Mouse (Mus musculus): ENCODE data around the gene Mindy4b-ps. TPM values are rescaled to one million over a fixed set of nuclear protein-coding genes. Genes with fewer than 3 reads are reported as not detected.
A peak's percentile ranks its signal among the peaks of the same experiment; 100 is the strongest.

Gene Mindy4b-ps
- polyA plus RNA-seq, 1 experiment from 2014 or later: not detected

DNA sequence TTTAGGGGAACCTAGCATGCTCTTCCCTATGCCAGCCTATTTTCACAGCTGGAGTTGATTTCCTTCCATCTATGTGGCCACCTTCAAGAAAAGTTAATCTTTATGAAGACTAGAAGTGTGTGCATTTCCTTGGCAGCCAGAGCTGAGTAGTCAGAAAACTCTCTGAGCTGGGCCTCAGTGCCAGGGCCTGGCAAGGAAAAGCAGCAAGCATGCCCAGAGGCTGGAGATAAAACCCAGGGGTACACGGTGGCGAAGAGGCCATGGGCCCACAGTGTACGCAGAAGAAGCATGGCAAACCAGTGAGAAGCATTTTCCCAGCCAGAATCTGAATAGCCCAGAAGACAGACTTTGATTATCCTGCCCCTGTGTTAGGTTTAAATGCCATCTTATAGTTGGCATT is 7.9 kb downstream of the Mindy4b-ps start:
- H3K27ac ChIP-seq: no peak overlapping the region
- H3K9me3 ChIP-seq: no peaks in the 10 kb centered on the region
- peaks cover 18% of the 10 kb centered on the region for H3K4me1 ChIP-seq
- no peak overlapping the region for H3K4me2 ChIP-seq
- no peak for ATAC-seq (ENCODE audit: insufficient number of reproducible peaks, insufficient read depth, low FRiP score, low TSS enrichment, low read depth)
- H3K4me3 ChIP-seq: no peak overlapping the region
- no peaks in the 10 kb centered on the region for H3K36me3 ChIP-seq
- WGBS: 75% methylated on average over 3 of the region's 3 CpGs
- H3K9ac ChIP-seq: no peak overlapping the region
- H3K27me3 ChIP-seq: no peaks in the 10 kb centered on the region

DNA sequence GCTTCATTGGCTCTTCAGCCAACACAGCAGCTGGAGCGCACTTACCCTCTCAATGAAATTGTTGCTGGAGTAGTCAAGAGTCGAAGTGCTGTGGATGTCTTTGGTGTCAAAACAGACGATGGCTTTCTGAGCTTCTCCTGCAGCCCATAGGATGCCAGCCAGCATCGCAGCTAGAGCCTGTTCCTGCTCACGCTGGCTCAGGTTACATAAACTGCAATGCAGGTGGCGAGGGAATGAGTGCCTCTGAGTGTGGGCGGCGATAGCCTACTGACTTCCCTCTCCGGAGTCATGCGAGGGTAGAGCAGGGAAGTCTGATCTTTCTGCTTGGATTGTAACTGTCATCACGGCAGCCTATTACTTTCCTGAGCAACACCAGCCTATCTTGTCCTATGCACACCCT is 11.8 kb downstream of the Mindy4b-ps start:
- H3K9me3 ChIP-seq: no peaks in the 10 kb centered on the region
- peaks cover 12% of the 10 kb centered on the region for H3K4me1 ChIP-seq
- no peak overlapping the region for H3K9ac ChIP-seq
- no peak for ATAC-seq (ENCODE audit: insufficient number of reproducible peaks, insufficient read depth, low FRiP score, low TSS enrichment, low read depth)
- no peak overlapping the region for H3K4me3 ChIP-seq
- H3K27ac ChIP-seq: no peak overlapping the region; the same call in 1 of the 2 replicates
- 37% methylated on average over 11 of the region's 11 CpGs for WGBS
- no peaks in the 10 kb centered on the region for H3K36me3 ChIP-seq
- H3K4me2 ChIP-seq: peak overlapping the region; percentile 26; the same call in 1 of the 2 replicates
- H3K27me3 ChIP-seq: no peaks in the 10 kb centered on the region

DNA sequence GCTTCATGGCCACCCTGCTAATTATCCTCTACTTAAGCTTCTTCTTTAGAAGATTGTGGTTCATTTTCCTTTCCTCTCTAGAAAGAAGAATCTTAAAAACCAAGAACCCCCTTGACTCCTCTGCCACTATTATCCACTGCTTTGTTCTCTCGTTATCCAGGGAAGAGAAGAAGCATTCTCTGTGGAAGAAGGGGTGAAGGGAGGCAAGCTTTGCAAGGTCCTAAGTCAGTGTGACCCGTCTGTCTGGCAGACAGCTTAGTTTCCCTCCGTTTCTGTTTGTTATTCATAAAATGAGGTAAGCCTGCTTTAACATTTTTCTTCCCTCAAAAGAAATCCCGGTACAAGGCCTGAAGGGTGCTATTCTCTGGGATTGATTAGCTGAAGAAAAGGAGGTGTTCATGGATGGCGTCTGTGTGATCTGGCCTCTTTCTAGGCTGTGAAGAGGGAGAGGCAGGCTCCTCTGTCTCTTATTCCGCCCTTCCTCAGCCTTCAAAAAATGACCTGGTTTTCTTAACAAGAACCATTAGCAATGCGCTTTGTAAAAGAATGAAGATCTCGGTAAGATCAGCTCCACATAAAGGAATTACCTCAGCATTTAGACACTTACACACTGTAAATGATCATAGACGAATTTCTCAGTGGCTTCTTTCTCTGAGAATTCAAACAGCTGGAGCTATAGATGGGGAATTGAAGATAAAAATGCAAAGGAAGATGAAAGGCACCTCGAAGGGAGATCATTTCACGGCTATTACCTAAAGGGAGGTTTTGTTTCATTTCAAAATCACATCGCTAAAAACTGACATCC is 12.8 kb downstream of the Mindy4b-ps start:
- peaks cover 12% of the 10 kb centered on the region for H3K4me1 ChIP-seq
- no peaks in the 10 kb centered on the region for H3K27me3 ChIP-seq
- H3K9me3 ChIP-seq: no peaks in the 10 kb centered on the region
- H3K36me3 ChIP-seq: no peaks in the 10 kb centered on the region
- H3K27ac ChIP-seq: no peak overlapping the region
- H3K9ac ChIP-seq: no peak overlapping the region
- no peak overlapping the region for H3K4me3 ChIP-seq
- 27% methylated on average over 12 of the region's 12 CpGs for WGBS
- no peak overlapping the region for H3K4me2 ChIP-seq
- no peak for ATAC-seq (ENCODE audit: insufficient number of reproducible peaks, insufficient read depth, low FRiP score, low TSS enrichment, low read depth)

DNA sequence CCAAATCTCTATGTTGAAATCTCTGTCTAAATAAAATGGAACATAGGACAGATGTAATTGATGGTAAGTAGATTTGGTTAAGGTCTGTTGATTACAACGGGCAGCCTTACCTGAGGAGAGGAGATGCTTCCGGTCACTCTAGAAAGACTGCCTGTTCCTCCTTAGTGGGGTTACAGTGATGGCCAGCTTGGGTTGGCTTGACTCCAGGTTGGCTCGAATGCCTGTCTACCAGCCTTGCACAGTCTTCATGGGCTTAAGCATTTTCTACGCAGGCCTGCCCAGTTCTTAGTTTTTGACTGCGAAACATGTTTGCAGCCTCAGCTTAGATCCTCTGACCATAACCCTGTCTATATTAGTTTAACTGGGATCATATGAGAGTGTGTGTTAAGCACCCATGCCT is 13.5 kb downstream of the Mindy4b-ps start:
- H3K4me1 ChIP-seq: peaks cover 12% of the 10 kb centered on the region
- H3K36me3 ChIP-seq: no peaks in the 10 kb centered on the region
- H3K27ac ChIP-seq: no peak overlapping the region
- 85% methylated on average over 5 of the region's 5 CpGs for WGBS
- no peak for ATAC-seq (ENCODE audit: insufficient number of reproducible peaks, insufficient read depth, low FRiP score, low TSS enrichment, low read depth)
- H3K9me3 ChIP-seq: no peaks in the 10 kb centered on the region
- no peak overlapping the region for H3K4me3 ChIP-seq
- no peaks in the 10 kb centered on the region for H3K27me3 ChIP-seq
- no peak overlapping the region for H3K4me2 ChIP-seq
- H3K9ac ChIP-seq: no peak overlapping the region

DNA sequence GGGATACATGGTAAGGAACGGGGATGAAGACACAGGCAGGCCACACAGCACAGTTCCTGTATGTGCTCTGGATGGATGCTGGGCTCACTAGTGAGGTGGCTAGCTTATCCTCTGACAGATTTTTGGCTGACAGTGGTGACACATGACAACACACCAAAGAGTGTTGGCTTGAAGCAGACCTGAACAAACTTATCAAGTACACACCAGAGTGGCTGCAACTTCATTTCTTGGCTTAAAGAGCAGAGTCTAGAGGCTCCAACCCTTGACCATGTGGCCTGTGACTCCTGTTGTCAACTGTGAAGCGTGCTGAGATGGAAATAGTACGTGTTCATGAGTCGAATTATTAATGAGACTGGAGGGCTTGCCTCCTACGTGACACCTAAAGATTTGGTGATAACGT is 17.4 kb downstream of the Mindy4b-ps start:
- H3K9ac ChIP-seq: no peak overlapping the region
- H3K27me3 ChIP-seq: no peaks in the 10 kb centered on the region
- H3K36me3 ChIP-seq: no peaks in the 10 kb centered on the region
- no peak overlapping the region for H3K4me2 ChIP-seq
- ATAC-seq (ENCODE audit: insufficient number of reproducible peaks, insufficient read depth, low FRiP score, low TSS enrichment, low read depth): no peak
- 0 out of 2 replicates have a peak, but pooled peaks cover 2% of the 10 kb centered on the region for H3K4me1 ChIP-seq
- no peak overlapping the region for H3K27ac ChIP-seq
- H3K9me3 ChIP-seq: no peaks in the 10 kb centered on the region
- WGBS: 89% methylated on average over 6 of the region's 6 CpGs
- H3K4me3 ChIP-seq: no peak overlapping the region

DNA sequence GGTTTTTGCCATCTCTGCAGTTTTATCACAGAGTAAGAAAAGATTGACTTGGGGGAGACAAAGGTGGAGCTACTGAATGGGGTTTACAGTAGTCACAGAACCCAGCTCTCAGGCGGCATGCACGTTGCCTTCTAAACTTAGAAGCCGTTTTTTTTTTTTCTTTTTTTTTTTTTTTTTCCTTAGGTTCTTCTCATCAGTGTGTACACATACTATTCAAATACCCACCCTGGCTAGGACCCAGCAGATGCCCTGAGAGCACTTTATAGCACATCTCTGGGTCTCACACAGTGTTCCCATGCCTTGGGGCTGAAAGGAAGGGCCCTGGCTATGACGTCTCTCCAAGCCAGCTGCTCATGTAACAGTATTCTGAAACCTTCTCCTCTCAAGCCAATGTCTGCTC is 23.4 kb downstream of the Mindy4b-ps start:
- Histone ChIP-seq H3K27ac (no peak overlapping the region), H3K27me3 (no peaks in the 10 kb centered on the region), H3K4me3 (no peak overlapping the region), H3K9me3 (no peaks in the 10 kb centered on the region), H3K9ac (no peak overlapping the region), H3K4me2 (no peak overlapping the region), H3K4me1 (no peaks in the 10 kb centered on the region), H3K36me3 (no peaks in the 10 kb centered on the region)
- ATAC-seq (ENCODE audit: insufficient number of reproducible peaks, insufficient read depth, low FRiP score, low TSS enrichment, low read depth): no peak
- 73% methylated on average over 4 of the region's 4 CpGs for WGBS

DNA sequence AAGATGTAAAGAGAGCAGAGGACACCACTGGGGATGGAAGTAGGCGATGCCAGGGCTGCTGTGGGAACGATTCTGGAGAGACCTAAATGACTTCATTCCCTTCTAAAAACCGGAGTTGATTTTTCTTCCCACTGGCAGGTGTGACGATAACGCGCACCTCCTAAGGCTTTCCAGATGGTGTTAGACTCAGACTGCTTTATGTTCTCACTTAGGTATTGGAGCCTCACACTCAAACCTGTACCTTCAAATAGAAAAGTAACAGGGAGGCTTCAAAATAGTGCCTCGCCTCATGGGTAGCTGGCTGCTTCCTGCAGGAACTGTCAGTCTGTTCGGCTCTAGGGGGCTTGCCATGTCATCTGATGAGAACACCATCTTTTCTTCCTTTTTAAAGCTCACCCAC is 23.9 kb downstream of the Mindy4b-ps start:
- H3K27ac ChIP-seq: no peak overlapping the region
- H3K27me3 ChIP-seq: no peaks in the 10 kb centered on the region
- H3K4me3 ChIP-seq: no peak overlapping the region
- H3K4me1 ChIP-seq: no peaks in the 10 kb centered on the region
- H3K9ac ChIP-seq: no peak overlapping the region
- no peaks in the 10 kb centered on the region for H3K36me3 ChIP-seq
- no peaks in the 10 kb centered on the region for H3K9me3 ChIP-seq
- no peak overlapping the region for H3K4me2 ChIP-seq
- no peak for ATAC-seq (ENCODE audit: insufficient number of reproducible peaks, insufficient read depth, low FRiP score, low TSS enrichment, low read depth)
- WGBS: 69% methylated on average over 8 of the region's 8 CpGs

DNA sequence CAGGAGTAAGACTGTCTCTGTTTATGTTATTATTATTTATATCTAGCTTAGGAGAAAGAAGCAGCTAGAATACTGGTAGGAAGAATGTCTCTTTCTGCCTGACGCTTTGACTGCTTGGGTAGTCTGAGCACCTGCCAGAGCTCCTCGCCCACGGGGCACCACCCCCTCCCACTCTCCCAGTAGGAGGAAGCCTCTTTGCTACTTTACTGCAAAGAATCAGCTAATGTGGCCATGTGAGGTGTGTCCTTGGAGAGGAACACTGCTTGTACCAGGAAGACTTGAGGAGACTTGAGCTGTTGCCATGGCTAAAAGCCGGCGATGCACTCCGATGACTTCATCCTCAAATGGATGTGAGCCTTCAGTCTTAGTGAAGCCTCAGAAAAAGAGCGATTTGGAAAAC is 32.6 kb downstream of the Mindy4b-ps start:
- Histone ChIP-seq H3K36me3 (no peaks in the 10 kb centered on the region), H3K9me3 (no peaks in the 10 kb centered on the region), H3K27ac (no peak overlapping the region), H3K4me3 (no peak overlapping the region), H3K27me3 (0 out of 2 replicates have a peak, but pooled peaks cover 5% of the 10 kb centered on the region), H3K4me1 (0 out of 2 replicates have a peak, but pooled peaks cover 4% of the 10 kb centered on the region), H3K9ac (no peak overlapping the region), H3K4me2 (no peak overlapping the region)
- WGBS: 78% methylated on average over 7 of the region's 7 CpGs
- no peak for ATAC-seq (ENCODE audit: insufficient number of reproducible peaks, insufficient read depth, low FRiP score, low TSS enrichment, low read depth)

DNA sequence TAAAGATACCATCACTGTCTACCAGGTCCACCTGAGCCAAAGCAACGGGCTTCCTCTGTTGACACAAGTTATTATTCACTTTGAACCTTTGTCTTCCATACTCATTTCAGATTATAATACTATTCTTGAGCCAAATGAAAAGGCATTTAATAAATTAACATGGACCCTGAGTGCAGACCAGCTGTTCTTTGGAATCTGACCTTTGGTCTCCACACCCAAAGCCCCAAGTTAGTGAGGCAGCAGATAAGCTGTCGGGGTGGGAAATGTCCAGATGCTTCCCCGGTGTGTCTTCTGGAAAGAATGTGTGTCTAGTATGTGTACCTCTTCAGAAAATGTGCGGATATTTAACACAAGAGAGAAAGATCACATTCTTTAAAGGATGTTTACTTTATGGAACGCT is 33.1 kb downstream of the Mindy4b-ps start:
- H3K4me1 ChIP-seq: 0 out of 2 replicates have a peak, but pooled peaks cover 4% of the 10 kb centered on the region
- WGBS: 72% methylated on average over 5 of the region's 5 CpGs
- no peak overlapping the region for H3K4me3 ChIP-seq
- no peak overlapping the region for H3K27ac ChIP-seq
- no peak overlapping the region for H3K9ac ChIP-seq
- no peaks in the 10 kb centered on the region for H3K36me3 ChIP-seq
- H3K9me3 ChIP-seq: no peaks in the 10 kb centered on the region
- H3K4me2 ChIP-seq: no peak overlapping the region
- H3K27me3 ChIP-seq: 0 out of 2 replicates have a peak, but pooled peaks cover 5% of the 10 kb centered on the region
- ATAC-seq (ENCODE audit: insufficient number of reproducible peaks, insufficient read depth, low FRiP score, low TSS enrichment, low read depth): no peak

DNA sequence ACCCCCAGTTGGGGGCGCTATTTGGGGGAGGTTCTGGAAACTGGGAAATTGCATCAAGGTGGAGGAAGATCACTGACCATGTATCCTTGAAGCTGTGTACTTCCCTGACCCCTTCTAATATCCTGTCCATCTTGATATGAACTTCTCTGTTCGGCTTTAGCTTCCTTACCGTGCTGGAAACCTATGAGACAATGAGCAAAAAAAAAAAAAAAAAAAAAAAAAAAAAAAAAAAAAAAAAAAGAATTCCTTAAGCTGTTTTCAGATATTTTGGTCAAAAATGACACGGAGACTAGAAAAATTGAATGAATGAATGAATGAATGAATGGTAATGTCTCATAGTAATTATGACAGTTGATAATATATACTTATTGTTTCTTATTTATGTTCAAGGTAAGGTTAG is 35.6 kb downstream of the Mindy4b-ps start:
- Histone ChIP-seq H3K9me3 (no peaks in the 10 kb centered on the region), H3K4me1 (0 out of 2 replicates have a peak, but pooled peaks cover 4% of the 10 kb centered on the region), H3K27me3 (0 out of 2 replicates have a peak, but pooled peaks cover 5% of the 10 kb centered on the region), H3K36me3 (no peaks in the 10 kb centered on the region), H3K4me3 (no peak overlapping the region), H3K27ac (no peak overlapping the region), H3K4me2 (no peak overlapping the region), H3K9ac (no peak overlapping the region)
- no peak for ATAC-seq (ENCODE audit: insufficient number of reproducible peaks, insufficient read depth, low FRiP score, low TSS enrichment, low read depth)
- 74% methylated on average over 4 of the region's 4 CpGs for WGBS

DNA sequence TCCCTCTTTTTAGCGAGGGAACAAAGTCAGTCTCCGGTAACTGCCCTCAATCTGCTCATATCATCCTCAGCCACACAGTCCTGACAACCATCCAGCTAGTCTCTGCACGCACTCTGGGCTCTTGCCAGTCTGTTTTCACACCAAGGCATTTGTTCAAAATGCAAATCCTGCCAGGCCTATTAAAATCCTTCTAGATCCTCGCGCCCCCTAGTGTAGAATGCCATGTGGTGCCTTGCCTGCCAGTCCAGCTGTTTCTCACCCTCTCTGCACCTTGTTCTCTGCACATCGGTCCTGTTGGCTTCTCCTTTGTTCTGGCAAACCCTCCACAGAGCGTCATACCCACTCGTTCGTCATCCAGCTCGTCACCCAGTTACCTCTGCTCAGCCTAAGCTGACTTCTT is 36.2 kb downstream of the Mindy4b-ps start:
- Histone ChIP-seq H3K9me3 (no peaks in the 10 kb centered on the region), H3K4me1 (0 out of 2 replicates have a peak, but pooled peaks cover 4% of the 10 kb centered on the region), H3K36me3 (no peaks in the 10 kb centered on the region), H3K27ac (no peak overlapping the region), H3K4me2 (0 out of 2 replicates have a peak overlapping the region, but pooled peaks have one; percentile 5), H3K4me3 (no peak overlapping the region), H3K9ac (0 out of 2 replicates have a peak overlapping the region, but pooled peaks have one; percentile 16), H3K27me3 (0 out of 2 replicates have a peak, but pooled peaks cover 5% of the 10 kb centered on the region)
- no peak for ATAC-seq (ENCODE audit: insufficient number of reproducible peaks, insufficient read depth, low FRiP score, low TSS enrichment, low read depth)
- WGBS: 33% methylated on average over 10 of the region's 10 CpGs

All from embryonic facial prominence, embryonic 13.5 days (tissue).